Mouse (Mus musculus): ENCODE results near the gene Arrdc5. TPM values are rescaled to one million over a fixed set of nuclear protein-coding genes. Genes with fewer than 3 reads are reported as not detected.

Gene Arrdc5
- polyA plus RNA-seq, 1 experiment, result not detected

DNA sequence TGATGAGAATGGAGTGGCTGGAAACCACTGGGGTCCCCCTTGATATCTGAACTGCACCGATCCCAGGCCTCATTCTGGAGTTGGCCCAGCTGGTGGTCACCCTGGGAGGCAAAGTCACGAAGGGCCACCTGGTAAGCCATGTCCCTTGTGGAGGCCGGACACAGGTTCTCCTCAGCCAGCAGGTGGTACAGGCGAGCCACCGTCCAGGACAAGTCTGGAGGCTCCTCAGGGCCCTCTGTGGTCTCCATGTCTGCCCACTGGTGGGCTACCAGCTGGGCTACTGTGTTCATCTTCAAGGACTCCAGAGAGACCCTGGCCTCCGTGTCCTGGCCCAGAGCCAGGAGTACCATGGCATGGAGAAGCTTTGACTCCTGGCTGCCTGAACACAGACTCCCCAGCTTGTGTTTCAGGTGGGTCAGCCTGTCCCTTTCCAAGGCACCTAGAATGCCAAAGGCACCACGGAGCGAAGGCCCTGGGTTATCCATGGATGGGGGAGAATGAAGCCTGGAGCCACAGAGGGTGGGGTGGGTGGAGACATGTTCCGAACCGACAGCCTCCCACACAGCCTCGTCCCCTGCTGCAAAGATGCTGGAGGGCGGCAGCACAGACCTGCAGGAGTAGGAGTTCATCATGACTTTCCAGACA, 28.4 kb downstream of the Arrdc5 start:
- DNase-seq, result no peak
- peaks cover 24% of the 10 kb centered on the region; the same call in 1 of the 2 replicates for H3K4me1 ChIP-seq (ENCODE audit: control insufficient read depth, insufficient read depth, low read length)
- H3K27me3 ChIP-seq (replicated peaks; ENCODE audit: control insufficient read depth, insufficient read depth, low read length), result no peaks in the 10 kb centered on the region
- TF ChIP-seq POLR2A (IDR thresholded peaks at IDR 0.05; ENCODE audit: low read depth, low read length) (no peak), CTCF (conservative IDR thresholded peaks at IDR 0.05; ENCODE audit: insufficient read depth, insufficient read length, low read depth, low read length) (no peak)
- H3K4me3 ChIP-seq (ENCODE audit: insufficient read depth, low read depth, low read length), result no peak overlapping the region
- no peak overlapping the region for H3K27ac ChIP-seq (ENCODE audit: insufficient read depth, low read depth, low read length)
- WGBS, result 80% methylated on average over 12 of the region's 12 CpGs
- H3K36me3 ChIP-seq (ENCODE audit: control insufficient read depth, insufficient read depth, low read length), result no peaks in the 10 kb centered on the region

DNA sequence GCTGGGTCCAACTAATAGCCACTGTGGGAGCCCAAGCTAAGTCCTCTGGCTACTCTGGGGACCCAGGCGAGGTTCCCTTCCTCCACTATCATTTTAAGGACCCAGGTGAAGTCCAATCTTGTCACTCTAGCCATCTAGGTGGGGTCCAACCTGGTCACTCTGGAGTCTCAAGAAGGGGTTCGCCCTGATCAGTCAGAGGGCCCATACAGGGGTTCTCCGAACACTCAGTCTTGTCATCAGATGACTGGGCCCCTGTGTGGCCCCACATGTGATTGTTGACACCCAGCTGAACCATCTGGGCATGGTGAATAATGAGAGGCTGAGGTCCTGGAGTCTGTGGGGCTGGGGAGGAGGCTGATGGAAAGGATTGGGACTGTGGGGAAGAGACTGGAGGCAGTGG, 30.3 kb downstream of the Arrdc5 start:
- Histone ChIP-seq H3K36me3 (ENCODE audit: control insufficient read depth, insufficient read depth, low read length) (no peaks in the 10 kb centered on the region), H3K4me1 (ENCODE audit: control insufficient read depth, insufficient read depth, low read length) (peaks cover 22% of the 10 kb centered on the region; the same call in 1 of the 2 replicates), H3K4me3 (ENCODE audit: insufficient read depth, low read depth, low read length) (no peak overlapping the region), H3K27ac (ENCODE audit: insufficient read depth, low read depth, low read length) (peak overlapping the region; percentile 94; the same call in 1 of the 2 replicates), H3K27me3 (replicated peaks; ENCODE audit: control insufficient read depth, insufficient read depth, low read length) (no peaks in the 10 kb centered on the region)
- no peak for DNase-seq
- 81% methylated on average over 3 of the region's 3 CpGs for WGBS
- no peak for TF ChIP-seq POLR2A (IDR thresholded peaks at IDR 0.05; ENCODE audit: low read depth, low read length)
- no peak for TF ChIP-seq CTCF (conservative IDR thresholded peaks at IDR 0.05; ENCODE audit: insufficient read depth, insufficient read length, low read depth, low read length)

DNA sequence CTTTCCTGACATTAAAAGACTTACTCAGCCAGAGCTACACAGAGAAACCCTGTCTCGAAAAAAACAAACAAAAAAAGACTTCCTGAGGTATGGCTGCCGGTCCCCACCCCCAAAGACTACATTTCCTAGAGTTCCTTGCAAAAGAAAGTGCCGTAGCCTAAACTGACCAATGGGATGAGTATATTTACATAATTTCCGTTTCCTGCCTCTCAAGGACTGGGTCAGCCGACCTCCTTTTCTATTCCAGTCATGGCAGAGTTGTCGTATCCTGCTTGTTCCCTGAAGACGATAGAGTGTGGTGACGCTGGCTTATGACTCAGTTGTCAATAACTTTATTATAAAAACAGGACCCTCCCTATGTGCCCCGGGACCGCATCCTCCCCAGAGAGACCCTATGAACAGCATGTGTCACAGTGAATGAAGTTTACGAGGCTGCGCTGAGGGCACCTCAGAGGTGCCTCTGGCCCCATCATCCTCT, 30.9 kb downstream of the Arrdc5 start:
- Histone ChIP-seq H3K36me3 (ENCODE audit: control insufficient read depth, insufficient read depth, low read length) (no peaks in the 10 kb centered on the region), H3K27me3 (replicated peaks; ENCODE audit: control insufficient read depth, insufficient read depth, low read length) (no peaks in the 10 kb centered on the region), H3K4me3 (ENCODE audit: insufficient read depth, low read depth, low read length) (peak overlapping the region; percentile 49), H3K27ac (ENCODE audit: insufficient read depth, low read depth, low read length) (peak overlapping the region; percentile 94), H3K4me1 (ENCODE audit: control insufficient read depth, insufficient read depth, low read length) (peaks cover 19% of the 10 kb centered on the region; the same call in 1 of the 2 replicates)
- DNase-seq, result peak; percentile 88
- WGBS, result 16% methylated on average over 12 of the region's 12 CpGs
- TF ChIP-seq POLR2A (IDR thresholded peaks at IDR 0.05; ENCODE audit: low read depth, low read length), result peak; percentile 6
- no peak for TF ChIP-seq CTCF (conservative IDR thresholded peaks at IDR 0.05; ENCODE audit: insufficient read depth, insufficient read length, low read depth, low read length)

DNA sequence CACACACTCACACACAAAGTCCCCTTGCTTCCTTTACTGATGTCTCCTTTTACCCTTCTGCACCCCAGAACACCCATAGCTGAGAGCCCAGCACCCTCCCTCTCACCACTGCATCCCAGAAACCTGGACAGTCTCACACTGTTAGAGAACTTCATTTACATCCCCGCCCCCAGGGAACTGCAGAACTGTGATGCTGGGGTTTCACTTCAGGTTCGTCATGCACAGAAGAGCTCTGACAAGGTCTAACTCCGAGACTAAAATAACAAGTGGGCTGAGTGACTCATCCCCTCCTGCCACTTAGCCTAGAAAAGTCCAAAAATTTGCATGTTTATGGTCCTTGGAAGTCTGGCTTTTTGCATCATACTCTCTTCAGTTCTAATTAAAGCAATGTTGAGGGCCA, 33.8 kb downstream of the Arrdc5 start:
- Histone ChIP-seq H3K4me1 (ENCODE audit: control insufficient read depth, insufficient read depth, low read length) (peaks cover 2% of the 10 kb centered on the region; the same call in 1 of the 2 replicates), H3K4me3 (ENCODE audit: insufficient read depth, low read depth, low read length) (no peak overlapping the region), H3K27me3 (replicated peaks; ENCODE audit: control insufficient read depth, insufficient read depth, low read length) (no peaks in the 10 kb centered on the region), H3K27ac (ENCODE audit: insufficient read depth, low read depth, low read length) (no peak overlapping the region), H3K36me3 (ENCODE audit: control insufficient read depth, insufficient read depth, low read length) (no peaks in the 10 kb centered on the region; the same call in 1 of the 2 replicates)
- DNase-seq, result no peak
- 38% methylated on average over 3 of the region's 3 CpGs for WGBS
- TF ChIP-seq CTCF (conservative IDR thresholded peaks at IDR 0.05; ENCODE audit: insufficient read depth, insufficient read length, low read depth, low read length) (no peak), POLR2A (IDR thresholded peaks at IDR 0.05; ENCODE audit: low read depth, low read length) (no peak)

DNA sequence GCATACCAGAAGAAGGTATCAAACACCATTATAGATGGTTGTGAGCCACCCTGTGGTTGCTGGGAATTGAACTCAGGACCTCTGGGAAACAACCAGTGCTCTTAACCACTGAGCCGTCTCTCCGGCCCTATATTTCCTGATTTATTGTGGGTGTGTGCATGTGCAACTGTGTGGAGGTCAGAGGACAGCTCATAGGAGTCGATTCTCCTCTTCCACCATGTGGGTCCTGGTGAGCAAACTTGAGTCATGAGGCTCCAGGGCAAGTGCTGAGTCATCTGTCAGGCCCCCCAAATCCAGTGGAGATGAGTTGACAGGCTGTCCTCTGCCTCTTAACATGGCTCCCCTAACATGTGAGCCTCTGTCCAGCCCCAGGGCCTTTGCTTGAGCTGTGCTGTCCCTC, 34.2 kb downstream of the Arrdc5 start:
- no peak overlapping the region for H3K27ac ChIP-seq (ENCODE audit: insufficient read depth, low read depth, low read length)

DNA sequence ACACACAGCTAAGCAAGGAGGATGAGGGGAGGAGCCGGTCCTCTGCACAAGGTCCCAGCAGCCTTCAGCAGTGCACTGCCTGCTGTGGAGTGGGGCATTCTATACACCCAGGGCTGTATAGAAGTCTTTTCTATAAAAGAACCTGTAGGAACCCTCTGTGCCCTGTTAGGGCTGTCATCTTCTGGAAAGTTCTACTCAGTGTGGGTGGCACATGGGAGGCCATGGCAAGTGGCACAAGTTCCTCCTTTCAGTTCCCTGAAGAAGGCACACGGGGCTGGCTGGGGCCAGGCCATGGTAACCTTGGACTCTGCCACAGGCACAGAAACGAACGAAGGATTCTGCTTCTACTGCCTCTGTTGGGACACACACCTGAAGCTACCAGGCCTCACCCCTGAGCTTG, 35.1 kb downstream of the Arrdc5 start:
- Histone ChIP-seq H3K4me1 (ENCODE audit: control insufficient read depth, insufficient read depth, low read length) (peaks cover 15% of the 10 kb centered on the region), H3K4me3 (ENCODE audit: insufficient read depth, low read depth, low read length) (no peak overlapping the region), H3K27ac (ENCODE audit: insufficient read depth, low read depth, low read length) (no peak overlapping the region), H3K36me3 (ENCODE audit: control insufficient read depth, insufficient read depth, low read length) (no peaks in the 10 kb centered on the region; the same call in 1 of the 2 replicates), H3K27me3 (replicated peaks; ENCODE audit: control insufficient read depth, insufficient read depth, low read length) (no peaks in the 10 kb centered on the region)
- TF ChIP-seq POLR2A (IDR thresholded peaks at IDR 0.05; ENCODE audit: low read depth, low read length) (no peak), CTCF (conservative IDR thresholded peaks at IDR 0.05; ENCODE audit: insufficient read depth, insufficient read length, low read depth, low read length) (no peak)
- 81% methylated on average over 4 of the region's 4 CpGs for WGBS
- DNase-seq, result no peak

More for the DNA sequence above, 34.2 kb downstream of the Arrdc5 start:
- no peak overlapping the region for H3K4me3 ChIP-seq (ENCODE audit: insufficient read depth, low read depth, low read length)
- H3K36me3 ChIP-seq (ENCODE audit: control insufficient read depth, insufficient read depth, low read length), result no peaks in the 10 kb centered on the region; the same call in 1 of the 2 replicates
- no peak for DNase-seq
- peaks cover 6% of the 10 kb centered on the region; the same call in 1 of the 2 replicates for H3K4me1 ChIP-seq (ENCODE audit: control insufficient read depth, insufficient read depth, low read length)
- H3K27me3 ChIP-seq (replicated peaks; ENCODE audit: control insufficient read depth, insufficient read depth, low read length), result no peaks in the 10 kb centered on the region
- no peak for TF ChIP-seq POLR2A (IDR thresholded peaks at IDR 0.05; ENCODE audit: low read depth, low read length)
- TF ChIP-seq CTCF (conservative IDR thresholded peaks at IDR 0.05; ENCODE audit: insufficient read depth, insufficient read length, low read depth, low read length), result no peak
- WGBS, result 58% methylated on average over 3 of the region's 3 CpGs

DNA sequence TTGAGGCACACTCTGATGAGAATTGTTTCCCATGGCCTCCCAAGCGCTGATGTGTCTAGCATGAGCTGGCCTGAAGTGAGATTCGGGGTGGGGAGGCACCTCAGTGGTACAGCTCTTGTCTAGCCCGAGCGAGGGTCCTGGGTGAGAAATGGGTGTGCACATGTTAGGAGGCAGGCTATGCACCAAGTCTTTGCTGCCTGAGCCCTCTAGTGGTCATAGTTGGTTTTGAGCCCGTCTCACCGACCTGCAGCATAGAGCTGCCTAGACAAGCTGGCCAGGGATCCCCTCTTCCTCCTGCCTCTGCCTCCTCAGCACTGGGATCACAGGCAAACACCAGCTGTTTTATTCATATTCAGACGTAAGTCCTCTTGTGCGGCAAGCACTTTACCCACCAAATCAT, 36.1 kb downstream of the Arrdc5 start:
- H3K4me1 ChIP-seq (ENCODE audit: control insufficient read depth, insufficient read depth, low read length), result peaks cover 23% of the 10 kb centered on the region
- no peaks in the 10 kb centered on the region for H3K27me3 ChIP-seq (replicated peaks; ENCODE audit: control insufficient read depth, insufficient read depth, low read length)
- no peak overlapping the region for H3K4me3 ChIP-seq (ENCODE audit: insufficient read depth, low read depth, low read length)
- DNase-seq, result peak; percentile 84
- no peak overlapping the region for H3K27ac ChIP-seq (ENCODE audit: insufficient read depth, low read depth, low read length)
- 17% methylated on average over 8 of the region's 8 CpGs for WGBS
- H3K36me3 ChIP-seq (ENCODE audit: control insufficient read depth, insufficient read depth, low read length), result no peaks in the 10 kb centered on the region; the same call in 1 of the 2 replicates
- TF ChIP-seq POLR2A (IDR thresholded peaks at IDR 0.05; ENCODE audit: low read depth, low read length), result no peak
- TF ChIP-seq CTCF (conservative IDR thresholded peaks at IDR 0.05; ENCODE audit: insufficient read depth, insufficient read length, low read depth, low read length), result peak; percentile 87
